Mouse (Mus musculus) embryonic fibroblast, embryonic 13.5 days (primary cell): Measurements from ENCODE around the gene Styxl1.

ENCODE experiments used
- CTCF ChIP-seq: IDR thresholded peaks from 2 replicates; pipeline ENCODE4 v1.5.1; 2011; ENCODE audit warnings: mild to moderate bottlenecking, control low read depth, low read length, moderate library complexity, borderline replicate concordance; ENCODE audit not compliant: insufficient read depth
- POLR2A ChIP-seq: IDR thresholded peaks from 2 replicates; pipeline ENCODE4 v1.6.1; 2011; ENCODE audit warnings: low read depth, mild to moderate bottlenecking, control low read depth, low read length, moderate library complexity

GRCm38 (mm10) chr5:135723165-135723751, 54.9 kb downstream of the Styxl1 start:
- TF ChIP-seq CTCF (no peak), POLR2A (no peak)
